Mouse (Mus musculus) limb, embryonic 12.5 days (tissue): ENCODE data around the gene Slc25a47. TPM values are rescaled to one million over a fixed set of nuclear protein-coding genes. Genes with fewer than 3 reads are reported as not detected.
A peak's percentile ranks its signal among the peaks of the same experiment; 100 is the strongest.

ENCODE experiments used
- ATAC-seq: fragments of 200-750 bp; cut with Nextera tagmentation; 2 replicates; pipeline ENCODE4 v1.8.0; 2017; ENCODE audit warnings: low read depth, moderate TSS enrichment; ENCODE audit not compliant: insufficient number of reproducible peaks, insufficient read depth, low FRiP score, low TSS enrichment
- H3K27ac ChIP-seq: fragments of 300-500 bp; sonication (generic); 2 replicates; pipeline ENCODE4 v1.5.1; 2016; ENCODE audit warnings: mild to moderate bottlenecking, moderate library complexity
- H3K27me3 ChIP-seq: fragments of 300-500 bp; sonication (generic); 2 replicates; pipeline ENCODE4 v1.6.1; 2016; ENCODE audit warnings: mild to moderate bottlenecking, moderate library complexity
- H3K36me3 ChIP-seq: fragments of 300-500 bp; sonication (generic); 2 replicates; pipeline ENCODE4 v1.6.1; 2016; ENCODE audit warnings: mild to moderate bottlenecking, moderate library complexity
- H3K4me1 ChIP-seq: fragments of 300-500 bp; sonication (generic); replicated peaks from 2 replicates; pipeline ENCODE4 v1.6.1; 2016
- H3K4me2 ChIP-seq: fragments of 300-500 bp; sonication (generic); 2 replicates; pipeline ENCODE4 v1.6.1; 2016; ENCODE audit warnings: mild to moderate bottlenecking, moderate library complexity
- H3K4me3 ChIP-seq: fragments of 300-500 bp; sonication (generic); replicated peaks from 2 replicates; pipeline ENCODE4 v1.5.1; 2016; ENCODE audit warnings: mild to moderate bottlenecking
- H3K9ac ChIP-seq: fragments of 300-500 bp; sonication (generic); replicated peaks from 2 replicates; pipeline ENCODE4 v1.6.1; 2016; ENCODE audit warnings: mild to moderate bottlenecking, moderate library complexity
- H3K9me3 ChIP-seq: fragments of 300-500 bp; sonication (generic); 2 replicates; pipeline ENCODE4 v1.6.1; 2016; ENCODE audit warnings: mild to moderate bottlenecking, moderate library complexity
- WGBS: fragments of 180-500 bp; shearing (Covaris S2); methylation state at CpG from one replicate; pipeline ENCODE4 v1.1.7; 2016; 5-methylcytosine and 5-hydroxymethylcytosine counted together
- polyA plus RNA-seq: library from polyadenylated mRNA; unstranded; fragments of >200 nt; fragmentation: Nextera tagmentation; extraction: Ambion mirVana; gene quantifications from 2 replicates; pipeline ENCODE4 v1.2.1, GENCODE M21; 2016

Gene Slc25a47
- polyA plus RNA-seq, 1 experiment from 2014 or later = 18.0 TPM

- Histone ChIP-seq H3K27me3 (no peaks in the 10 kb centered on the region; the same call in 1 of the 2 replicates), H3K27ac (no peak overlapping the region), H3K4me1 (0 out of 2 replicates have a peak, but pooled peaks cover 3% of the 10 kb centered on the region), H3K9ac (no peak overlapping the region), H3K36me3 (peaks cover 56% of the 10 kb centered on the region), H3K9me3 (no peaks in the 10 kb centered on the region), H3K4me3 (no peak overlapping the region), H3K4me2 (no peak overlapping the region)
- no peak for ATAC-seq
- WGBS = 84% methylated on average over 5 of the region's 5 CpGs
Measured at GRCm38 (mm10) chr12:108858486-108858885, 22.6 kb downstream of the Slc25a47 start.

DNA sequence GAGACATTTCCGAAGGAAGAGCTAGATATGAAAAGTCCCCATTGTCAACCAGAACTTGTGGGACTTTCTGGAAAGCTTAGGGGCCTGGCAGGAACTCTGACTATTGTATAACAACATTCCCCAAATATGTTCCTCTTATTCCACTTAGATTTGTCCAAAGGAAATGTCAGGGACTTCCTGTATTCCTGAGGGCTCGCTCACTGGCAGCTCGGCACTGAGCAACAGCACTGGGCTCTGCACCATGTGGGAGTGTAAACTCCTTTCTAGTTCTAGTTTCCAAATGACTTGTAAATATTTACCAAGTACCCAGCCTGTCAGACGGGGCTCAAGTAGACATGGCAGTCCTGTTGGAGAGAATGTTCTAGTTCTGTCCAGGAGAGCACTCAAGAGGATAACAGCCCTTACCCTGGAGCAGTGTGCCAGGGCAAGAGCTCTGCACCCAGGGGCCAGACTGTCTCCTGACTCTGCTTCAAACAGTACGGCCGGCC lies 29.2 kb downstream of the Slc25a47 start:
- no peak overlapping the region for H3K27ac ChIP-seq
- H3K9ac ChIP-seq = no peak overlapping the region
- H3K9me3 ChIP-seq = no peaks in the 10 kb centered on the region
- peaks cover 100% of the 10 kb centered on the region for H3K36me3 ChIP-seq
- H3K27me3 ChIP-seq = no peaks in the 10 kb centered on the region
- no peak for ATAC-seq
- H3K4me1 ChIP-seq = no peaks in the 10 kb centered on the region
- H3K4me3 ChIP-seq = no peak overlapping the region
- H3K4me2 ChIP-seq = no peak overlapping the region
- WGBS = 92% methylated on average over 6 of the region's 6 CpGs

DNA sequence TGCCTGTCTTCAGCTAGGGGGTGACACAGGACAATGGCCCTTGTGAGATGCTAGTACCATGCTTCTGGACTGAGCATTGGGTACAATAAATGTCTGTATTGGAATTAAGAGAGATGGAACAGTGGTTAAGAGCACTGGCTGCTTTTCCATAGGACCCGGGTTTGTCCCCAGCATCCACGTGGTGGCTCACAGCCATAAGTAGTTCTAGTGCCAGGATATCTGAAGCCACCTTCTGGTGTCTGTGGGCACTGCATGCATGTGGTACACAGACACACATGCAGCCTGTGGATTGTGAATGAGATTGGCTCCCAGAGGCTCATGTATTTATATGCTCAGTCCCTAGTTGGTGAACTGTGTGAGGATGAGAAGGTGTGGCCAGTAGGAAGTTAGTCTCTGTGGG lies 33.7 kb downstream of the Slc25a47 start:
- no peak for ATAC-seq
- Histone ChIP-seq H3K9ac (no peak overlapping the region), H3K9me3 (no peaks in the 10 kb centered on the region), H3K4me3 (no peak overlapping the region), H3K27ac (no peak overlapping the region), H3K36me3 (peaks cover 95% of the 10 kb centered on the region), H3K27me3 (no peaks in the 10 kb centered on the region), H3K4me1 (no peaks in the 10 kb centered on the region), H3K4me2 (no peak overlapping the region)
- 89% methylated on average over 2 of the region's 2 CpGs for WGBS

GRCm38 (mm10) chr12:108873122-108873521 lies 37.3 kb downstream of the Slc25a47 start:
- H3K9ac ChIP-seq = no peak overlapping the region
- WGBS = 77% methylated on average over 5 of the region's 5 CpGs
- peaks cover 89% of the 10 kb centered on the region for H3K36me3 ChIP-seq
- no peaks in the 10 kb centered on the region for H3K27me3 ChIP-seq
- no peak overlapping the region for H3K27ac ChIP-seq
- no peaks in the 10 kb centered on the region for H3K4me1 ChIP-seq
- ATAC-seq = no peak
- H3K9me3 ChIP-seq = no peaks in the 10 kb centered on the region
- no peak overlapping the region for H3K4me2 ChIP-seq
- no peak overlapping the region for H3K4me3 ChIP-seq

GRCm38 (mm10) chr12:108879138-108879537 lies 43.3 kb downstream of the Slc25a47 start:
- Histone ChIP-seq H3K27ac (no peak overlapping the region), H3K36me3 (peaks cover 89% of the 10 kb centered on the region), H3K27me3 (no peaks in the 10 kb centered on the region), H3K9me3 (no peaks in the 10 kb centered on the region), H3K9ac (no peak overlapping the region), H3K4me1 (no peaks in the 10 kb centered on the region), H3K4me3 (no peak overlapping the region), H3K4me2 (no peak overlapping the region)
- ATAC-seq = no peak
- 94% methylated on average over 4 of the region's 4 CpGs for WGBS

DNA sequence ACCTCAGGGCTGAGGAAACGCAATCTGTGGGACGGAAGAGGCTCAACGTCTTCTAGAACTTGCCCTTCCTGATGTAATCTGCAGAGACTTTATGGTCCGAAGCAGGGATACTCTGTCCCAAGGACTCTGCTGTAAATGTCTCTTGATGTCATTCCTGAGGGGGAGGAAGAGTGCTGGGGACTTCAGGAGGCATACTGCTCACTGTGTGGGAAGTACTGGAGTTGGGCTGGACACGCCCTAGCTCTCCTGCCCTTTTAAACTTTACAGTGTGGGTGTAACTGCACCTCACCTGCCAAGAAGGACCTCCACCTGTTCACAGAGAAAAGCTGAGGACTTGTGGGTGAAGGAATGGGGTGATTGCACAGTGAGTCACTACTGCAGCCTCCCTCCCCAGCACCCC lies 44.8 kb downstream of the Slc25a47 start:
- WGBS = 85% methylated on average over 5 of the region's 5 CpGs
- Histone ChIP-seq H3K4me1 (no peaks in the 10 kb centered on the region), H3K9me3 (no peaks in the 10 kb centered on the region), H3K4me3 (no peak overlapping the region), H3K27ac (no peak overlapping the region), H3K36me3 (peaks cover 89% of the 10 kb centered on the region), H3K27me3 (no peaks in the 10 kb centered on the region), H3K4me2 (no peak overlapping the region), H3K9ac (no peak overlapping the region)
- ATAC-seq = no peak

GRCm38 (mm10) chr12:108881192-108881591 lies 45.3 kb downstream of the Slc25a47 start:
- no peaks in the 10 kb centered on the region for H3K27me3 ChIP-seq
- no peaks in the 10 kb centered on the region for H3K9me3 ChIP-seq
- WGBS = 89% methylated on average over 3 of the region's 3 CpGs
- no peak for ATAC-seq
- H3K9ac ChIP-seq = no peak overlapping the region
- H3K4me3 ChIP-seq = no peak overlapping the region
- H3K4me1 ChIP-seq = no peaks in the 10 kb centered on the region
- no peak overlapping the region for H3K4me2 ChIP-seq
- no peak overlapping the region for H3K27ac ChIP-seq
- H3K36me3 ChIP-seq = peaks cover 90% of the 10 kb centered on the region

DNA sequence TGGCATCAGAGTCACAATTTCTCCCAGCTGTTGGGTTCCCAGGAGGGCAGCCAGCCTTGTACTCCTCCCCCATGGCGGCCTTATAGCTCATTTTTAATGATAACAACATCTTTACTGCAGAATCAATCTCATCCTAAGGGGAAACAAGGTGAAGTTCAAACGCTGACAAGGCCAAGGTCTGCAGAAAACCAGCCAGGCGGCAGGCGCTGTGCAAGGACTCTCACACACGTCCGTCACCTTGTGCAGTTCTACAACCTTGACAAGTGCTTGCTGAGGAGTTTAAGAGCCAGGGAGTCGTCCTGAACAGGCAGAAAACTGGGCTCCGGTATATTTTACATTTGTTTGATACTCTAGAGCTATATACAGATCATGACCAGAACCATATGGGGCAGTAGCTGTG lies 46.9 kb downstream of the Slc25a47 start:
- Histone ChIP-seq H3K36me3 (peaks cover 95% of the 10 kb centered on the region), H3K4me3 (no peak overlapping the region), H3K4me2 (no peak overlapping the region), H3K27me3 (no peaks in the 10 kb centered on the region), H3K9me3 (no peaks in the 10 kb centered on the region), H3K27ac (no peak overlapping the region), H3K9ac (no peak overlapping the region), H3K4me1 (no peaks in the 10 kb centered on the region)
- ATAC-seq = no peak
- 89% methylated on average over 8 of the region's 8 CpGs for WGBS

DNA sequence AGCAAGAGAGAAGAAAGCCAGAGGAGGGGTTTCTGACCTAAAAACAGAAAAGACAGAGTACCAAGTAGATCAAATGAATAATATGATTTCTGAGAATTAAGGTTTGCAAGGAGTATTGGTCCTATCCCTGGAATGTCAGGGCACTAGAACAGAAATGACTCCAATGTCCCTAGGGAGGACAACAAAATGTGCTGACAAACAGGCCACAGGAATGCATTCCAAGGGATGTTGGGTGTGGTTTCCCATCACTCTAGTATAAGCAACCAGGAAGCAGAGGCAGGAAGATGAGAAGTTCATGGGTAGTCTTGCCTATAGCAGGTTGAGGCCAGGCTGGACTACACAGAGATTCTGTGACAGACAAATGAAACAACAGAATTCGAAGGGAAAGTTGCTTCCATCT lies 50.1 kb downstream of the Slc25a47 start:
- WGBS = 91% methylated on average over 1 of the region's 1 CpGs

GRCm38 (mm10) chr12:108887077-108887476 lies 51.2 kb downstream of the Slc25a47 start:
- Histone ChIP-seq H3K27ac (no peak overlapping the region), H3K4me3 (no peak overlapping the region), H3K9me3 (no peaks in the 10 kb centered on the region), H3K36me3 (peaks cover 76% of the 10 kb centered on the region), H3K4me1 (no peaks in the 10 kb centered on the region), H3K4me2 (no peak overlapping the region), H3K9ac (no peak overlapping the region), H3K27me3 (no peaks in the 10 kb centered on the region)
- 92% methylated on average over 4 of the region's 4 CpGs for WGBS
- ATAC-seq = no peak

More for the DNA sequence above, 50.1 kb downstream of the Slc25a47 start:
- ATAC-seq = no peak
- Histone ChIP-seq H3K36me3 (peaks cover 85% of the 10 kb centered on the region), H3K4me1 (no peaks in the 10 kb centered on the region), H3K27ac (no peak overlapping the region), H3K9ac (no peak overlapping the region), H3K27me3 (no peaks in the 10 kb centered on the region), H3K4me3 (no peak overlapping the region), H3K9me3 (no peaks in the 10 kb centered on the region), H3K4me2 (no peak overlapping the region)

DNA sequence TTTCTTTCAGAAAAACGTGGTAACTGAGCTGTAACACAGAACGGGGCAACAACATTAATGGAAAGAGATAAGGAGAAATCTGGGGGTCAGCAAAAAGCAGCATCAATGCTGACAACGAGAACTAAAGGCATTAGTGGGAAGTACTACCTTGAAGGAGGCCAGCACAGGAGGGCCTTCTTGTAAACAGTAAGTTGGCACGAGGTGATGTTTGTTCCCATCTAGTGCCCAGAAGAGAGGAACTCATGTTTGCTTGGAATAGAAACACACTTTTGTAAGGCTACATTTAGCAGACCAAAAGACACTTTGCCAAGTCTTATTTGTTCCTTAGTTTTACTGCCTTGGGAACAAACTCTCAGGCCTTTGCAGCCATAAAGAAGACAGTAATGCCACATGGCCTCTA lies 52.8 kb downstream of the Slc25a47 start:
- H3K4me2 ChIP-seq = no peak overlapping the region
- H3K9ac ChIP-seq = no peak overlapping the region
- H3K9me3 ChIP-seq = no peaks in the 10 kb centered on the region
- H3K27ac ChIP-seq = no peak overlapping the region
- H3K4me1 ChIP-seq = peaks cover 12% of the 10 kb centered on the region
- no peak for ATAC-seq
- no peak overlapping the region for H3K4me3 ChIP-seq
- peaks cover 62% of the 10 kb centered on the region for H3K36me3 ChIP-seq
- no peaks in the 10 kb centered on the region for H3K27me3 ChIP-seq
- 72% methylated on average over 4 of the region's 4 CpGs for WGBS

DNA sequence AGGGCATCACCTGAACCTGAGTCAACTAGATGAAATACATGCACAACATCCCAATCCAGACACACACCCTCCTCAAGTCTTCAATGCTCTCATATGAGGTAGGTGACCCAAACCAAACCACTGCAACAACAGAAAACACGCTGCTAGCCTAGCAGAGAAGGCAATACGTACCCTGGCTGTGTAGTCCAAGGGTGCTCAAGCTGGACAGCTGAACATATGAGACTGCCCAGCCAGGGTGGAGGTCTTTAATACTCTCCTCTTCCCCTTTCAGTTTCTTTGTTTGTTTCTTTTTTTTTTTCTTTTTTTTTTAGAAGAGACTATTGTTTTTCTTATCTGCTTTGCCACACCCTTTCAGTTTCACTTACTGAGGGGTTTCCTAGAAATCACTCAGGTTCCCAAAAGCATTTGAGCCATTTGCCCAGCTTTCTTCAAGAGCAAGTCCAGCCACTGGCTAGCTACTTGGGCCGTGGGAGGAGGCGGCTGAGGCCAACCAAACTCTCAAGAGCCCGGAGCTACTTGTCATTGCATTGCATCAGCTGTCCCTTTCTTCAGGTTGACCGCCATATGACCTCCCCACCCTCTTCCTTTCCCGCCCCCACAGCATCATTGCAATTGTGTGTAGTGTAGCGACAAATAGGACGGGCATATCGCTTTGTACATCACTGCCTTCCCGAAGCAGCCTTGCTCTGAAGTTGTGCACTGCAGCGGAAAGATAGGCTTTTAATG lies 57.3 kb downstream of the Slc25a47 start, which contains the start of gene Wdr25:
TSS of gene Wdr25 (plus strand) at position 643 of the 726 bp plus-strand sequence.
- Histone ChIP-seq H3K36me3 (peaks cover 20% of the 10 kb centered on the region), H3K4me3 (peak within 1 kb of the TSS; percentile 88), H3K27me3 (no peaks in the 10 kb centered on the region), H3K4me2 (peak within 1 kb of the TSS; percentile 97), H3K4me1 (peaks cover 21% of the 10 kb centered on the region), H3K9ac (peak within 1 kb of the TSS; percentile 72), H3K27ac (no peak within 1 kb of the TSS), H3K9me3 (no peaks in the 10 kb centered on the region)
- no peak for ATAC-seq
- WGBS = 23% methylated on average over 12 of the region's 12 CpGs
